Mouse (Mus musculus): Measurements from ENCODE around the gene Zfp536.
"Not testable (repeated sequence)": the region's sequence is repeated elsewhere in the genome, so short reads cannot be mapped to it uniquely, and the experiment has no call there.

The Zfp536 gene

GRCm38 (mm10) chr7:37758886-37759285 is 14.6 kb downstream of the Zfp536 start:
- no peak for DNase-seq (ENCODE audit: low read depth)

DNA sequence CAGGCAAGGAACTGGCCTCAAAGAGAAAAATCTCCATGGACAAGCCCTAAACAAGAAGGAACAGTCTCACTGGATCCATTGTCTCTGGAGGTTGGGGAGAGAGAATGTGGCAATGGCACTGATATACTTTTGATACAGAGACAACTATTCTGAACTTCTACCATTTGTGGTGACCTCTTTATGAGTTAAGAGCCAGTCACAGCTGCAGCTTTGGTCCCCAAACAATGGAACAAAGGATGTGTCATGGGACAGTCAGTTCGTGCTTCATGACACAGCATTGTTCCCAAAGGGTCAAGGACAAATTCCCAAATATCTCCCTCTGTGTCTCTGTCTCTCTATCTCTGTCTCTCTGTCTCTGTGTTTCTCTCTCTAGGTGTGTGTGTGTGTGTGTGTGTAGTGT is 20.4 kb downstream of the Zfp536 start:
- no peak for DNase-seq (ENCODE audit: low read depth)

GRCm38 (mm10) chr7:37746133-37746761 is 27.2 kb downstream of the Zfp536 start:
- DNase-seq (ENCODE audit: low read depth), result no peak

DNA sequence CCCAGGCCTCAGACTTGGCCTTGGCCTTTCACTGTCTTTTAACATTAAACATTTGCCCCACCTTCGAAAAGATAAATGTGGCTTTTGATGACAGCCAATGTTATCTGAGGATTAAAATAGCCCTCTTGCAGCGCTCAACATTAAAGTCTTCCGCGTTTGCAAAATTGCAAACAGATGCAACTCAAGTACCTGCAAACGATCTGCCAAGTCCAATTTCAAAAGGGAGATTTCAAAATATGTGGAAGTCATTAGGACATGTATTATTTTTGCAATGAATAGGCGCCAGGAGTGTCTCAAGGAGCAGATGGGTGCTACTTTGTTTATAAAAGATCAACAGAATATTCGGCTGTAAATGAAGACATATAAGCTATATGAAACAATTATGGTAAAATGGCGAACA is 30.1 kb downstream of the Zfp536 start:
- DNase-seq (ENCODE audit: low read depth), result no peak

DNA sequence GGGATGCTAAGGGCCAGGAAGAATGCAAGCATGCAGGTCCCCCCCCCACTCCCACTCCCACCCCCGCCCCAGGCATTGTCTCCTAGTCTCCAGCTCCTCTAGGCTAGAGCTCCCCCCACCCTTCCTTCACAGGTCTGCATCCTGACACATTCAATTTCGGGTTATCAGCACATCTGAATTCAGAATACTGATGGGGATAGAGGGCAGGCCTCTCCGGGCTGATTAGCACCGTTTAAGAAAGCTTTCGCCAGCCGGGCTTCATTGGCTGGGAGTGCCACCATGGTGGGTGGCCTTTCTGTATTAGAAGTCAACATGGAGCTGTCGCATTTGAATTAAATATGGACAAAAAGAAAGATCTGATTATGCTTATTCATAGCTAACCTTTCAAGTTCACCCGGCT is 36.2 kb downstream of the Zfp536 start:
- no peak for DNase-seq (ENCODE audit: low read depth)

DNA sequence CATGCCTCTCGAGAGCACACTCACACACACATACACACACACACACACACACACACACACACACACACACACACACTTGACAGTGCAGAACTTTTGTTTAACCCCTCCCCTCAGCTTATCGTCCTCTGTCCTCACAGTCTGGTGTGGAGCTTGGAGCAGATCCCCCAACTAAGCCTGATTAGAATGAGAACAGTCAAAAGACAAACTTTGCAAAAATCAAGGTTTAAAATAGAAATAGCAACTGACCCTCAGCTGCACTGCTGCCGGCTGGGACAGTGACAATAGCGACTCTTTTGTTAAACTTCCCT is 37.1 kb downstream of the Zfp536 start:
- DNase-seq (ENCODE audit: low read depth), result no peak

DNA sequence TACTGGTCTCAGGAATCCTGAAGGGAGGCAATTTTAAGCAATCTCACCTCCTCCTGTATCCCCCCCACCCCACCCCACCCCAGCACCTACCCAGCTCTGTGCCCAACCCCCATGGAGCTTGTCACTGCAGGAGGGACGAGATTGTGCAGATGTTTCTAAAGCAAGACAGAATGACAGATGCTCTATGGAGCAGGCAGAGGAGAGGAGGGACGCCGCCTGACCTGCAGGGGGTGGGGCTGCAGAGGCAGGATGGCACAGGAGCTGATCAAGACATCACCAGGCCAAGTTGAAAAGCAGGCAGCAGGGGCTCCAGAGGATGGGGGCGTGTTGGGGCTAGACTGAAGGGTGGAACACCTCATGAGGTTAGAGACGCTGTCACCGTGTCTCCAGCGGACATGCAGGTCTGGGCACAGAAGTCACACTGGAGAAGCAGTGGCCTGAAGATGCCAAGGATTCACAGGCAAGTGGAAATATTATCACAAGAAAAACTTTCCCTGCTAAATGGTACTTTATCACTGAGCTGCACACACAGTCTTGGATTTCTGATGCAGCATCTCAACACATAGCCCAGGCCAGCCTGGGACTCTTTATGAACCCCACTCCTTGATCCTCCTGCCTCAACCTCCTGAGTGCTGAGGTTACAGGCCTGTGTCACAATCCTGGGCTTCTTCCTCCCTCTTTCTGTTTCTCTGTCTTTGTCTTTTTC is 37.6 kb downstream of the Zfp536 start:
- no peak for DNase-seq (ENCODE audit: low read depth)

DNA sequence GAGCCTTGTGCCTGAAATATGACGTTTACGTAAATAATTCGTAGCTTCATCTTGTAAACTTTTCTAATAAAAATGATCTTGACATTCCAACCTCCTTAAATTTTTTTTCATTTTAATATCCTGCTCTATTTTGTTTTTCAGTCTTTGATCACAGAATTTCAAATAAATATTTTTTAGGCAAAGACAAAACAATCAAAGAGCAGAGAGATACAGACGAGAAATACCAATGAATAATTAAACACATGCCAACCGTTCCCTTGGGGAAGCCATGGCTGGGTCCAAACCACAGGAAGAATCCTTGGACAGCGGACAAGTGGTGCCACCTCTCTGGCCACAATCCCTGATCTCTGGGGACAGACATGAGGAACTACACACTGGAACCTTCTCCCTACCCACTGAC is 38.3 kb downstream of the Zfp536 start:
- no peak for DNase-seq (ENCODE audit: low read depth)

DNA sequence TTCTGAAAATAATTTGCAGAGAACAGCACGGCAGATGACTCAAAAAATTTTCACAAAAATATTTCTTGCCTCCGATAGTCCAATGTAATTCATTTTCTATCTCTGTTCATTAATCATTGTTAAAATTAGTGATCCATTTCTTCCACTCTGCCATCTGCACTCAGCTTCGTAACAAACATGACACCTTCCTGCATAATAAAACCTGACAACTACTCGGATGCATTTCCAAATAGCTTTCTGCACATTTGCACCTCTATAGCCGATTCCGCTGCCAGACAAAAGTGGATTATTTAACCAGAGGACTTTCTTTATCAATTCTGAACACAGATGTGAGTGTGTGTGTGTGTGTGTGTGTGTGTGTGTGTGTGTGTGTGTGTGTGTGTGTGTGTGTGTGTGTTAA is 38.9 kb downstream of the Zfp536 start:
- DNase-seq (ENCODE audit: low read depth), result no peak

DNA sequence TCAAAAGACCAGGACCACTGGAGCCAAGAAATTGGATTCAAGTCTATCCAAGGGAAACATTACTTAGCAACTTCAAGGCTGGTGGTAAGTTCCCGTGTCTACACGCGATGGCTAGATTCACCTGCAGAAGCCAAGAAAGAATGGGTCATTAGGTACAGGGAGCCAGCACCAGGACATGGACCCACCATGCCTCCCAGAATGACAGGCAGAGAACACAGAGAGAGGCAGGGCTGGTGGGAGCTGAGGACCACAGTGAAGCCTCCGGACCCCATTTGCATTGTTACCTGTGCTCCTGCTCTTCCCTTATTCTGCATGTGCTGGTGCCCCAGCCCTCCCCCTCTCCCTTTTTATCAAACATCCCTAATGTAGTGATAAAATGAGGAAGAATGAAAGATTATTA is 39.4 kb downstream of the Zfp536 start:
- no peak for DNase-seq (ENCODE audit: low read depth)

DNA sequence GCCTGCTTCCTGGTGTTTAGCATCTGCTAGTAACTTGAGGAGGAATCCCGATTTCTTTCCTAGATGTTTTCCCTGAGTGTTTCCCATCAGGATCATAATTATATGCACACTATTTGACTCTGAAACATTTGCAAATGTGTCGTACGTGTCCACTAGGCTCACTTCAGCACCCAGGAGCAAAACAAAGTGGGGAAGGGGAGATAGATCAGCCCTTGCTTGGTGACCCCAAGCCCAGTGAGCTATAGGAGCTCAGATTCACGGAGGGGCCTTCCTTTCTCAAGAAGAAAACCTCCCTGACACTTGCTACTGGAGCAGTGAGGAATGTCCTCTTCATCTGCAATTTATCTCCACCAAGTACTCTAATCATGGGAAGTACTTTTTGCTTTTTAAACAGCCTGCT is 40.7 kb downstream of the Zfp536 start:
- DNase-seq (ENCODE audit: low read depth), result no peak

DNA sequence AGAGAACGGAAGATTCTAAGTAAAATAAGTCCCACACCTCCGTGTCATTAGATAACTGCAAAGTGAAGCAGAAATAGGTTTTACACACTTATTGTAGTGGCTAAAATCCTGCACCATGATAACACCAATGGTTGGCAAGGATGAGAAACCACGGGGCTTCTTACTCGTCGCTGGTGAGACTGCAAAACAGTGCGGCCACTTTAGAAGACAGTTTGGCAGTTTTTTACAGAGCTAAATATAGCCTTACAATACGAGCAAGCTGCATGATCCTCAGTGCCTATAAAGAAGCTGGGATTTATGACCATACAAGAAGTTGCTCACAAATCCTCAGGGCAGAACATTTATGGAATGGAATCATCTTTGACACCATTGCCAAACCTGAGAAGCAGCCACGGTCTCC is 45.7 kb downstream of the Zfp536 start:
- no peak for DNase-seq (ENCODE audit: low read depth)

DNA sequence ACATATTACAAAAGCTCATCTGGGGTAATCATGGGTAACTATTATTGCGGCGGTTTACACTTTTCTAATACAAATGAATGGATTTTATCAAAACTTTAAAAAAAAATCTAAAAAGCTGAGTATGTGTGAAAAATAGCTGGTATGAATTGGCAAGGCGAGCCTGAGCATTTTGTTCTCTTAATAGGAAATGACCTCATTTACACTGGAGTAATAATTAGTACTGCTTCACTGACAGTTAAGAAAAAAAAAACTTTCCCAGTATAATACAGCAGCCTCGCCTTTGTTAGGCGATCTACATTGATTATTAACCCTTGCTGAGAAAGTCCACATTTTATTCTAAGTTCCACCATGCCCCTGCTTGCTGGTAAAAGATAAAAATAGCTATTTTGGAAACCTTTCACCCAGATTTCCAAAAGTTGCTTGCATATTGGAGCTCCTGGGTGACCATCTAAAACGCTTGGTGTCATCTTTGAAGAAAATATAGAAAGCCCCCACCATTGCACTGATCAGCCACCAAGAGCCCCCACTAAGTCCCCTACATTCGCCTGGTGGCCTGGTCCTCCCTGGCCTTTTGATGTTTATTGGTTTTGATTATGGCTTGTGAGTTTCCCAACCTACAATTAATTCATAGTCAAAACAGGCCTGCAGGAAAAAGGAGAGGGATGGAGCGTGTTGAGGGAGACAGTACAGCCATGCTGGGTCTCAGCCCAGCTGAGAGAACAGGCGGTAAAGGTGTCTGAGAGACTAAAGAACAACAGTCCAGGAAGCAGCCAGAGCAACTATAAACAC is 49.2 kb downstream of the Zfp536 start:
- DNase-seq (ENCODE audit: low read depth), result no peak

DNA sequence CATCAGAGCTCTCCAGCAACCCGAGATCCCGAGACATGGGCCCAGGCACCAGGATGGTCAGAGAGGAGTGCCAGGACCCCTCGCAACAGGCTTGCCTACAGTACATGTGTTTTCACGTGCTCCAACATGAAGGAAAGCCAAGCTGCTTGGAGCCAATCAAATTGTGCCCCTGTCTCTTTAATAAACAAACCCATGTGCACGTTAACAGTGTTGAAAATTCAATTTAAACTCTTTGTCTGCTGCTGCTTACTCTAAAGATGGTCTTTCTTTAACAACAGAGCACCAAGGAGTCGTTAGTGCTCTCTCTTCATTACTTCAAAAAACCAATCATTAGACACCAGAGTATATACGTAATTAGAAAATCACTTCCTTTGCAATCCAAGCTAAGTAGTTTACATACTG is 50.2 kb downstream of the Zfp536 start:
- DNase-seq (ENCODE audit: low read depth), result no peak

GRCm38 (mm10) chr7:37721676-37722075 is 51.8 kb downstream of the Zfp536 start:
- DNase-seq (ENCODE audit: low read depth), result no peak

DNA sequence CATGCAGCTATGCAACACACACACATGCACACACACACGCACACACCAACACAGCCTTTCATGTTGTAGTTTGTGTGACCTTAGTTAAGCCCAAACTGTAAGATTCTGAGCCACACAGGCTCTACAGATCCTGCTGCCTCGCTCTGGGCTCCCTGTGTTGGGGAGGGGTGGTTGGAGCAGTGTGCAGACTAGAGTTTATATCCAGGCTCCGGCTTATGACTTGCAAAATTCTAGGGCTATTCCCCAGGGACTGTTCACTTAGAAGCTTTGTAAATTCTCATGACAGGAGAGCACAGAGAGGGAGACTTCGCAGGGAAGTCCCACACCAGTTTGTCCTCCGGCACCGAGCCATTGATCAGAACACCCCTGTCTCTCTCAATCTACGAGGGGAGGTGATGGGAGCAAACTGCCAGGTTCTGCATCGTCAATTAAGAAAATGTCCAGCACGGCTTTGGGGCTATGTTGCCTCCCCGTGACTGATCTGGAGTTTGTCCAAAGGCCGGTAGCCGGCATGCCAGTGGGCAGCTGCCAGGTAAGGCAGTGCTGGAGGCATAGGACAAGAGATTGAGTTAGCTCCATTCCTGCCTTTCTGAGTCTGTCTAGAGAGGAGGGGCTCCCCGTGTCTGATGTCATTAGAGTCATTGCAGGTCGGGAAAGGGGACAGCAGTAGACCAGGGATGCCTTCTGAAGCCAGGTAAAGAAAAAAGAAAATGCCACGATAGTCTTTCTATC is 54.6 kb downstream of the Zfp536 start:
- DNase-seq (ENCODE audit: low read depth), result no peak

- DNase-seq (ENCODE audit: low read depth), result no peak
These were observed 56.4 kb downstream of the Zfp536 start for GRCm38 (mm10) chr7:37717071-37717470.

DNA sequence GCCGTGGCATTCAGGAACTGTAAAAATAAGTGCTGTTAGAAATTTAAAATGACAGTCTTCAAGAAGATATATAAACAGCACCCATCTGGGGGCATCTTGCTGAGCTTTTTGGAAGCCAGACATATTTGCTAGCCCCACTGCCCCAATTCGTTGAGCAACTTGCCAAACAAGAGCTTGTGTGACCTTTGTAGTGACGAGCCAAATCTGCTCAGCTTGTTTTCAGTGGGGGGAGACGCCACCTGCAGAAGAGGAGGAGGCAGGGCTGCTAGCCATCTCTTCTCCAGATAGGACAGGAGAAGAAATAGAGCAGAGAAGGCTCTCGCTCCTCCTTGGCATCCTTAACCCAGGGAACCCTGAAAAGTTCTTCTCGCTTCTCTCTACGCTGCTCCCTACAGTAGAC is 56.8 kb downstream of the Zfp536 start:
- no peak for DNase-seq (ENCODE audit: low read depth)

DNA sequence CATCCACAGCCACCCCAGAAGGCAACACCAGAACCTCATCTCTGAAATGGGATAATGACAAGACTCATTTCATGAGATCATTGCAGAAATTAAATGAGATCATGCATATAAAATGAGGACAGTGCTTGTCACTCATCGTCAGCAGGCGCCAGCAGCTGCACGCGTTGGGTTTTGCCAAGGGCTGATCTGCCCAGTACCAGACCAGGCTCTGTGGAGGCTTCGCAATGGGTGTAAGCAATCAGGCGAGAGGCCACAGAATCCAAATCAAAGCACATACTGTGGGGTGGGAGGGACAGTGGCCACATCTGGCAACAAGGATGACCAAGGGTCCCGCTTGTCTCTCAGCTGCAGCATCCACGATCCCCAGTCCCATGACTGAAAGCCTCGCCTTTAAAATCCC is 69.0 kb downstream of the Zfp536 start:
- no peak for DNase-seq (ENCODE audit: low read depth)

- not testable (repeated sequence) for DNase-seq (ENCODE audit: low read depth)
These were observed 76.1 kb downstream of the Zfp536 start for GRCm38 (mm10) chr7:37697378-37697777.

- no peak for DNase-seq (ENCODE audit: low read depth)
These were observed 78.4 kb downstream of the Zfp536 start for GRCm38 (mm10) chr7:37695066-37695465.

DNA sequence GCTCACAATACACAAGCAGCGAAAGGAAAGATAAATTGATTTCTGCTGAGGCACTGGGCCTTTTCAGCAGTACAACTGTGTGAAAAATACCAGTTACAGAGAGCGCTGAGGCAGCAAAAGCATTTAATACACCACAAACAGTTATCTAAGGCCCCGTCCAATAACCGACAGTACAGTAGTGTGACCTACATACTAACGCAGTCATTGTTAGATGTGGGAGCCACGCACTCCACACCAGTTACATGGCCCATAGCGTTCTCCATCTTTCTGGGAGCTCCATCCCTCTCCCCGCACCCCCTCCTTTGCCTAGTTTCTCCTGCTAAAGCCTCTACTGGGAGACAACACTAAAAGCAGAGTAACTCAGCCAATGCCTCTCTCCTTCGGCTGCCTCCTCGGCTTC is 82.8 kb downstream of the Zfp536 start:
- no peak for DNase-seq (ENCODE audit: low read depth)

All from c-Kit-positive CD71-positive TER-119-negative erythroid progenitor cells, embryonic 14.5 days (primary cell).